Mouse (Mus musculus) WW6 (cell line): ENCODE measurements at regions not wholly inside any gene's neighbourhood (a gene's known extent, or its start where the extent isn't known, plus 50 kb on each side); places are given as distances from the start of the nearest gene placed in this dataset.

Source experiments
- DNase-seq: peaks from one replicate; pipeline ENCODE4 v3.0.0-alpha.2; 2013; ENCODE audit warnings: low read depth, low spot score

GRCm38 (mm10) chr3:12328380-12328779, 1992.9 kb upstream of the Gm38303 start:
- DNase-seq: peak; percentile 4
